Mouse (Mus musculus): ENCODE measurements around the gene Emp3.
"Not testable (repeated sequence)": the region's sequence is repeated elsewhere in the genome, so short reads cannot be mapped to it uniquely, and the experiment has no call there.

Gene Emp3

GRCm38 (mm10) chr7:45914067-45914466 is 7.1 kb downstream of the Emp3 start:
- DNase-seq: no peak

DNA sequence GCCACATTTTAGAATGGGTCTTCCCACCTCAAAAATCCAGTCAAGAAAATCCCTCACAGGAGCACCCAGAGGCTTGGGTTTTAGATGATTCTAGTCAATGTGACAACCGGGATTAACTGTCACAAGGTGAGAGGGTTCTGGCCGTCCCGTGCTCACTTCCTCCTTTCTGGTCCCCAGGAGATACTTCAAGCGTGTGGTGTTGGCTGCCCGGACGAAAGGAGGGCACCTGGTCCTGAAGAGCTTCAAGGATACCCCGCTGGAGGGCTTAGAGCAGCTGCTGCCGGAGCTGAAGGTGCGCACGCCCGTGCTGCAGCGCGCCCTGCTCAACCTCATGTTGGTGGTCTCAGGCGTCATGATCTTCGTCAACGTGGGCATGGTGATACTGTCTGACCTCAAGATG is 12.1 kb downstream of the Emp3 start:
- no peak for DNase-seq

DNA sequence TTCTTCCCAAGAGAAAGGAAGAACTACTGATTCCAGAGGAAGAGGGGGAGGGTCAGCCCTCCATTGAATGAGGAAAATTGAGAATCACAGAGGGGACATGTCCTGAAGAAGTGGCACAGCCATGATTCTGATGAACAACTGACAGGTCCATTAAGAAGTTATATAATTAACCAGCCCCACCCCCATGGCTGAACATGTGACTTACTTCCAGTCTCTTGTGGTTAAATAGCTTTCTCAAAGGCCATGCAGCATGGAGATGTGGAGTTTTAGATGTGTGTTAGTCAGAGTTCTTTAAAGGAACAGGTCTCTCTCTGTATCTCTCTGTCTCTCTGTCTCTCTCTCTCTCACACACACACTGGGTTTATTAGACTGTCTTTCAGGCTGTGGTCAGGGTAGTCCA is 12.8 kb downstream of the Emp3 start:
- DNase-seq: no peak

DNA sequence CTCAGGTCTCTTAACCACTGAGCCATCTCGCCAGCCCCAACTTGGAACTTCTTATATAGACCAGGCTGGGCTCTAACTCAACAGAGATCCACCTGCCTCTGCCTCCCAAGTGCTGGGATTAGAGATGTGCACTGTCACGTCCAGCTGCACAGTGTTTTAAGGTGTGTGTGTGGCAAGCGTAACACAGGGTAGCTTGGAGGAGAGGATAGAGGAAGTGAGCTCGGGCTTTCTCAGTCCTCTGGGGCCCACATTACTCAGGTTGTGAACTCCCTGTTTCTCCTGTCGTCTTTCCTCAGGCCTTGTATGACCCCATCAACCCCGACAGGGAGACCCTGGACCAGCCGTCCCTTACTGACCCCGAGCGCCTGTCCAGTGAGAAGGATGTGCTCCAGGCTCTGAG is 14.6 kb downstream of the Emp3 start:
- DNase-seq: no peak

GRCm38 (mm10) chr7:45902481-45903002 is 18.7 kb downstream of the Emp3 start:
- no peak for DNase-seq

DNA sequence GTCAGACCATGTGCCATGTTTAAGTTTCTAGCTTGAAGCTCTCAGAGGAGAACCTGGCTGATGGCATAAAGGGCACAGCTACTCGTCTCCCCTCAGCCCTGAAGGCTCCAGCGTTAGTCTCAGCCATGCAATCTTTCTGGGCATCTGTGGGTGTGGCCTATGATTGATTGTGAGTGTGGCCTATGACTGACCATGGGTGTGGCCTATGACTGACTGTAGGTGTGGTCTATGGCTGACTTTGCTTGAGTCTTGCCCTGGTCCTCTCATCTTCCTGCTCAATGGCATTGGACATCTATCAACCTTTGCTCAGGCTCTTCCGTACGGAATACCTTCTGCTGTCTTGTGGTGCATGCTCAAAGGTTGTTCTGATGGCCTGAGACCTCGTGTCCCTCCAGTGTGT is 19.6 kb downstream of the Emp3 start:
- DNase-seq: peak; percentile 42

DNA sequence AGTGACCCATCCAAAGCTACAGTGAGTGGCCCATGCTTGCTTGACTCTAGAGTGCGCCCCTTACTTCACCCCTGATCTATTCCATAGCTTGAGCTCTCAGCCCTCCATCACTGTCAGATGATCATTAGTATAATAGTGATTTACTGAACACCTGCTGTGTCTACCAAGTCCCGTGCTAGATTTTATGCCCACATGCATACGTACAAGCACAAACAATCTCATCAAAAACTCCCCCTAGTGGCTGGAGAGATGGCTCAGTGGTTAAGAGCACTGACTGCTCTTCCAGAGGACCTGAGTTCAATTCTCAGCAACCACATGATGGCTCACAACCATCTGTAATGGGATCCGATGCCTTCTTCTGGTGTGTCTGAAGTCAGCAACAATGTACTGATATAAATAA is 23.1 kb downstream of the Emp3 start:
- DNase-seq: not testable (repeated sequence)

- DNase-seq: peak; percentile 77
These were observed 23.9 kb downstream of the Emp3 start for GRCm38 (mm10) chr7:45897258-45897757.

- peak; percentile 98 for DNase-seq
These were observed 24.5 kb downstream of the Emp3 start, which contains the start of the genes Syngr4 and Tmem143 for GRCm38 (mm10) chr7:45896517-45897257. Gene Syngr4 (minus strand): TSS chr7:45896714. Gene Tmem143 (plus strand): TSS chr7:45896941.

DNA sequence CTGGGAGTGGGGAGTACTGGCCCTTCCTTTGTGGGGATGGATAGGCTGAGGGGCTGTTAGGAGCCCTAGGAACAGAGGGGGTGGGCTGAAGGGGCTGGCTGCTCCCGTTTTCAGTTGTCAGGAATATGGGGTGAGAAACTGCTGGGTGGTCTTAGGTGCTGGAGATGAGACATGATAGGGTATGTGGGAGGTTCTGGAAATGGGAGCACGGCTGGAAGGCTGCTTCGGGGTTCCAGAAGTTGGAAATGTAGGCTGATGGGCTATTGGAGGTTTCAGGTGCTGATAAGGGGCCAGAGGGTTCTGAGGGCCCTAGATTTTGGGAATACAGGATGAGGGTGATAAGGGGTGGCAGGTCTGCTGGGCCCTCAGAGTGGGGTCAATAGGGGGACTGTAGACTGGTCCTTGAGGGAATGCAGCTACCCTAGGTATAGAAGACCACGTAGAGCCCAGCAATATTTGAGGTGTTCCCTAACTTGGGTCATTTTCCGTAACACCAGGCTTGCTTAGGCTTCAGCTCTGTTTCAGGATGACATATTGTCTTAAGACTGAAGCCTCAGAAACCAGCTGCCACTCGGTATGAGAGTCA is 25.2 kb downstream of the Emp3 start:
- DNase-seq: no peak

DNA sequence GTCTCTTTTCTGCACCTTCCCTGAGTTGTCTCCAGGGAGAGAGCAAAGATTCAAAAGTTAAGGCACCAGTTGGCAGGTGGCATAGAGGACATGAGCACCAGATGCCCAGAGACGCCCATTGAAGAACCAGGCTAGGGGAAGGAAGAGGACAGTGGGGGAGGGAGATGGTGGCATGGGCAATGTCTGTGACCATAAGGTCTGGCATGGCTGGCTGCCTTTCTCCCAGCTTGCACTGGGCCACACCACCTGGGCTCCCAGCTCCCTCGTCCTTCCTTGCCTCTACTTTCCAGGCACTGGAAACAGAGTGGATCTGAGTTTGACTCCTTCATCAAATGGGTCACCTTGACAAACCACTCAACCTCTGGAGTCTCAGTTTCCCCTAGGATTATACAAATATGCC is 28.6 kb downstream of the Emp3 start:
- no peak for DNase-seq

- no peak for DNase-seq
These were observed 34.0 kb downstream of the Emp3 start for GRCm38 (mm10) chr7:45887246-45887645.

- DNase-seq: no peak
These were observed 40.2 kb downstream of the Emp3 start for GRCm38 (mm10) chr7:45881011-45881410.

- no peak for DNase-seq
These were observed 40.7 kb downstream of the Emp3 start for GRCm38 (mm10) chr7:45880531-45880930.

GRCm38 (mm10) chr7:45878278-45878677 is 42.9 kb downstream of the Emp3 start, which contains the start of gene Grin2d:
Gene Grin2d (minus strand): TSS chr7:45878378.
- not testable (repeated sequence) for DNase-seq

DNA sequence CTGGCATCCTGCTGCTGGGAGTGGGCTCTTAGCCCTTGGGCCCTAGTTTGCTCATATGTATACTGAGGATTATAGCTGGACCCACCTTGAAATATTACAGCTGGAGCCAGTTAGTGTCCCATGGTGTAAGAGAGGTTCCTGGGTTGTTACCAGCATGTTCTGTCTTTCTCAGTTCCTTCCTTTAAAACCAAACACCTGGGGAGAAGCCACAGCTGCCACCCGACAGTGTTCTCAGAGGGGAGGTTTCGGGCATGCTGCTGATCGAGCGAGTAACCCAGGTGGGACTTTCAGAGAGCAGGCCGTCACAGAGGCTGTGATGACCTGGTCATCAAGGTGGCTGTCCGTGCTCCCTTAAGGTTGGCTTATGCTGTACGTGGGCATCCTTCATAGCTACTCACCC is 44.3 kb downstream of the Emp3 start:
- no peak for DNase-seq

- DNase-seq: peak; percentile 76
These were observed 47.9 kb downstream of the Emp3 start for GRCm38 (mm10) chr7:45873061-45873947.

DNA sequence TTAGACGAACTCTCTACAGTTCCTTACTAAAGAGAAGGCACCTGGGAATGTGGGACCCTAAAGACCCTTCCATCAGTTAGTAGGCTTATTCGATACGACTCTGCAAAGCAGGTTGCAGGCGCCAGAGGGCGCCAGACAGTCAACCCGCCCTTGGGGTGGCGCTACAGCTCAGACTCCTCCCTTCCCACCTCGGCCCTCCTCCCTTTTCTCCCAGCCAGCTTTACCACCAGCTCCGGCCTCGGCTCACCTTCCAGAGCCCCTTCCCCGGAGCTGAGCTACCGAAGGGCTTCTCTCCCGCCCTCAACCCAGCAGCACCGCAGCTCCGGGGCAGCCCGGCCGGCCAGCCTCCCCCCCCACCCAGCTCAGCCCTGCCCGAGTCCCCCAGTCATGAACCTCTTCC is 48.6 kb downstream of the Emp3 start, which contains the start of gene Kdelr1:
Kdelr1 (plus strand) TSS at position 149 of the 400 bp plus-strand sequence.
- peak; percentile 94 for DNase-seq

DNA sequence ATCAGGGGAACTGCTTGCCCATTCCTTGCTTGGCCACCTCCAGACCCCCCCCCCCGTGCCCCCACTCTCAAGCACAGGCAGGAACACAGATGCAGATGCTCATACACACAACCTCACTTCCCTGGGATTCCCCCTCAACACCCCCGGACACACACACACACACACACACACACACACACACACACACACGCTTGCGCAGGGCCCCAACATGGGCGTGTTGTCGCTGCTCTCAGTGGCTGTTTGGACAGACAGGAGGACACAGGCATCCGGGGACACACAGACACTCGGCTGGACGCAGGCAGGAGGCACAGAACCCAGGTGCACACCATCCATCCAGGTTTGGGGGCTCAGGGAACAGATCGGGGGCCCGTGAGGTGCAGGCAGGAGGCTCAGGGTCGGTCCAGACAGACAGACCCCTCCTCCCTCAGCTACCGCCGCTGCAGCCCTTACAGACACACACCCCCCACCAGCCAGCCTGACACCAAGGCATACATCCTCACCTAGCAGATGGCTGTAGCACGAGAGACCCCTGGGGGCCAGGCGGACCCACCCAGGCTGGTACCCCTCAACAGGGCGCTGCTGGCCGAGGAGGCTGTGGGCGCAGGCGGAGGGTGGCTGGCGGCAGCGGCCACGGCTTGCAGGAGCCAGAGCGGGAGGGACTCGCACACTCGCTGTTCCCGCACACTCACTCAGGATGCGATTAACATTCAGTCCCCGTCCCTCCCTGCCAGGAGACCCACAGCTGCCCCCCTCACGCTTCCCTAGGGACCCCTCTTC is 50.7 kb downstream of the Emp3 start:
- DNase-seq: no peak

- peak; percentile 34 for DNase-seq
These were observed 51.4 kb downstream of the Emp3 start for GRCm38 (mm10) chr7:45869787-45870186.

GRCm38 (mm10) chr7:45869107-45869670 is 52.0 kb downstream of the Emp3 start:
- DNase-seq: no peak
